ENCODE assay signal across 13 mouse cellular contexts in genomic region chr7:28948746-28949145, GRCm38 (mm10). TPM values are rescaled to one million over a fixed set of nuclear protein-coding genes. Genes with fewer than 3 reads are reported as not detected.
A peak's percentile ranks its signal among the peaks of the same experiment; 100 is the strongest.
DNase-seq lines count a peak whose midpoint lies in the region; ATAC-seq lines count a peak whose summit lies in the region.
"Had no signal": no experiment of that assay in that cellular context is flagged by ENCODE, and none has a peak within 500 bp of the region (broad histone marks: within the 10 kb centered on the region; RNA-seq: fewer than 3 reads in every experiment).

No protein-coding gene starts in this region.

- H3K9ac ChIP-seq in kidney, embryonic 15.5 days = no peak overlapping the region
- 0 out of 2 replicates have a peak overlapping the region, but pooled peaks have one; percentile 16 for H3K9ac ChIP-seq in embryonic facial prominence, embryonic 13.5 days
- H3K9ac ChIP-seq in limb, embryonic 15.5 days = no peak overlapping the region
- H3K9ac ChIP-seq: hindbrain, embryonic 13.5 days; liver, embryonic 14.5 days had no signal

- DNase-seq in kidney, adult 18-20 months = no peak
- no peak for DNase-seq in cerebellum, adult 9-11 months
- DNase-seq: midbrain, embryonic 14.5 days; right cerebral cortex, postnatal 4 days; thymus, adult 2 months had no signal

- H3K4me2 ChIP-seq in kidney, embryonic 15.5 days = 0 out of 2 replicates have a peak overlapping the region, but pooled peaks have one; percentile 0
- H3K4me2 ChIP-seq in embryonic facial prominence, embryonic 13.5 days = peak overlapping the region; percentile 5; the same call in 1 of the 2 replicates
- no peak overlapping the region for H3K4me2 ChIP-seq in limb, embryonic 15.5 days
- H3K4me2 ChIP-seq: hindbrain, embryonic 13.5 days had no signal

- no peak overlapping the region for H3K4me3 ChIP-seq in kidney, embryonic 15.5 days (replicated peaks)
- H3K4me3 ChIP-seq in brown adipose tissue, adult 24 weeks (ENCODE audit: insufficient read depth, low read depth, low read length) = no peak overlapping the region
- no peak overlapping the region for H3K4me3 ChIP-seq in embryonic facial prominence, embryonic 13.5 days
- no peak overlapping the region for H3K4me3 ChIP-seq in limb, embryonic 15.5 days
- H3K4me3 ChIP-seq: hindbrain, embryonic 13.5 days had no signal

- H3K4me1 ChIP-seq in kidney, embryonic 15.5 days = peaks cover 98% of the 10 kb centered on the region
- peaks cover 73% of the 10 kb centered on the region for H3K4me1 ChIP-seq in brown adipose tissue, adult 24 weeks (ENCODE audit: control insufficient read depth, insufficient read depth, insufficient read length, low read length)
- peaks cover 95% of the 10 kb centered on the region for H3K4me1 ChIP-seq in embryonic facial prominence, embryonic 13.5 days
- peaks cover 92% of the 10 kb centered on the region for H3K4me1 ChIP-seq in limb, embryonic 15.5 days

- no peaks in the 10 kb centered on the region for H3K27me3 ChIP-seq in kidney, embryonic 15.5 days
- no peaks in the 10 kb centered on the region for H3K27me3 ChIP-seq in embryonic facial prominence, embryonic 13.5 days
- no peaks in the 10 kb centered on the region for H3K27me3 ChIP-seq in limb, embryonic 15.5 days
- H3K27me3 ChIP-seq: hindbrain, embryonic 13.5 days had no signal

- no peak for ATAC-seq in kidney, embryonic 15.5 days (replicated peaks; ENCODE audit: low FRiP score)
- ATAC-seq in embryonic facial prominence, embryonic 13.5 days (ENCODE audit: insufficient number of reproducible peaks, insufficient read depth, low FRiP score, low TSS enrichment, low read depth) = 0 out of 2 replicates have a peak, but pooled peaks have one; percentile 50
- no peak for ATAC-seq in limb, embryonic 15.5 days (ENCODE audit: insufficient number of reproducible peaks, low FRiP score, low TSS enrichment, low read depth)
- ATAC-seq in activated CD4-positive, CD25-positive, alpha-beta regulatory T cell, adult 4 months = no peak

- peak overlapping the region; percentile 52 for H3K27ac ChIP-seq in kidney, embryonic 15.5 days
- peak overlapping the region; percentile 65 for H3K27ac ChIP-seq in brown adipose tissue, adult 24 weeks (replicated peaks; ENCODE audit: low read depth, low read length)
- peak overlapping the region; percentile 93 for H3K27ac ChIP-seq in embryonic facial prominence, embryonic 13.5 days
- H3K27ac ChIP-seq in limb, embryonic 15.5 days = peak overlapping the region; percentile 67
- H3K27ac ChIP-seq: hindbrain, embryonic 13.5 days; liver, embryonic 14.5 days had no signal

- H3K36me3 ChIP-seq in kidney, embryonic 15.5 days = peaks cover 14% of the 10 kb centered on the region
- peaks cover 8% of the 10 kb centered on the region for H3K36me3 ChIP-seq in embryonic facial prominence, embryonic 13.5 days
- H3K36me3 ChIP-seq in limb, embryonic 15.5 days = peaks cover 2% of the 10 kb centered on the region; the same call in 1 of the 2 replicates
- H3K36me3 ChIP-seq: hindbrain, embryonic 13.5 days had no signal

- no peaks in the 10 kb centered on the region for H3K9me3 ChIP-seq in kidney, embryonic 15.5 days (replicated peaks)
- no peaks in the 10 kb centered on the region for H3K9me3 ChIP-seq in embryonic facial prominence, embryonic 13.5 days
- no peaks in the 10 kb centered on the region for H3K9me3 ChIP-seq in limb, embryonic 15.5 days
- H3K9me3 ChIP-seq: G1E; hindbrain, embryonic 13.5 days had no signal

- 51% methylated on average over 7 of the region's 7 CpGs for WGBS in kidney, embryonic 15.5 days
- 71% methylated on average over 7 of the region's 7 CpGs for WGBS in embryonic facial prominence, embryonic 13.5 days
- 46% methylated on average over 7 of the region's 7 CpGs for WGBS in limb, embryonic 15.5 days

RNA-seq across cellular contexts. Expression of gene Actn4, which starts 13.4 kb away (rescaled TPM):
- 288 and 312 TPM in 2 replicates for polyA plus RNA-seq in kidney, embryonic 15.5 days (2015; fragmentation: Nextera tagmentation; extraction: Ambion mirVana)
- polyA plus RNA-seq in brown adipose tissue, adult 24 weeks (2012; ENCODE audit: insufficient read depth, insufficient read length, missing spikeins) = 122 and 135 TPM in 2 replicates
- 232 and 258 TPM in 2 replicates for polyA plus RNA-seq in embryonic facial prominence, embryonic 13.5 days (2015; fragmentation: Nextera tagmentation; extraction: Ambion mirVana)
- polyA plus RNA-seq in limb, embryonic 15.5 days (2015; fragmentation: Nextera tagmentation; extraction: Ambion mirVana) = 347 and 359 TPM in 2 replicates
- 100 to 1,000 TPM in 1 of 2 experiments, 10 to 100 TPM in 1; 84.6 to 128 TPM for polyA plus RNA-seq in activated CD4-positive, CD25-positive, alpha-beta regulatory T cell, adult 4 months (2017; shearing (Covaris generic))

RNA-seq across cellular contexts. Expression of gene Eif3k, which starts 32.9 kb away (rescaled TPM):
- polyA plus RNA-seq in kidney, embryonic 15.5 days (2015; fragmentation: Nextera tagmentation; extraction: Ambion mirVana) = 401 and 402 TPM in 2 replicates
- 165 and 216 TPM in 2 replicates for polyA plus RNA-seq in brown adipose tissue, adult 24 weeks (2012; ENCODE audit: insufficient read depth, insufficient read length, missing spikeins)
- 453 and 455 TPM in 2 replicates for polyA plus RNA-seq in embryonic facial prominence, embryonic 13.5 days (2015; fragmentation: Nextera tagmentation; extraction: Ambion mirVana)
- 372 and 387 TPM in 2 replicates for polyA plus RNA-seq in limb, embryonic 15.5 days (2015; fragmentation: Nextera tagmentation; extraction: Ambion mirVana)
- polyA plus RNA-seq in activated CD4-positive, CD25-positive, alpha-beta regulatory T cell, adult 4 months (2017; shearing (Covaris generic)) = 100 to 1,000 TPM; 603 to 630 TPM

RNA-seq across cellular contexts. Expression of gene Map4k1, which starts 33.1 kb away (rescaled TPM):
- 9.0 and 9.6 TPM in 2 replicates for polyA plus RNA-seq in kidney, embryonic 15.5 days (2015; fragmentation: Nextera tagmentation; extraction: Ambion mirVana)
- 0.63 and 1.4 TPM in 2 replicates for polyA plus RNA-seq in brown adipose tissue, adult 24 weeks (2012; ENCODE audit: insufficient read depth, insufficient read length, missing spikeins)
- 7.7 and 9.9 TPM in 2 replicates for polyA plus RNA-seq in embryonic facial prominence, embryonic 13.5 days (2015; fragmentation: Nextera tagmentation; extraction: Ambion mirVana)
- 7.2 and 7.6 TPM in 2 replicates for polyA plus RNA-seq in limb, embryonic 15.5 days (2015; fragmentation: Nextera tagmentation; extraction: Ambion mirVana)
- 100 to 1,000 TPM in 1 of 2 experiments, 10 to 100 TPM in 1; 88.8 to 120 TPM for polyA plus RNA-seq in activated CD4-positive, CD25-positive, alpha-beta regulatory T cell, adult 4 months (2017; shearing (Covaris generic))
